Mouse (Mus musculus) hindbrain, embryonic 13.5 days (tissue): ENCODE results near the gene Fv1. TPM values are rescaled to one million over a fixed set of nuclear protein-coding genes. Genes with fewer than 3 reads are reported as not detected.
"Not testable (repeated sequence)": the region's sequence is repeated elsewhere in the genome, so short reads cannot be mapped to it uniquely, and the experiment has no call there.

ENCODE experiments used
- ATAC-seq: fragments of 200-750 bp; cut with Nextera tagmentation; 2 replicates; pipeline ENCODE4 v1.8.0; 2017; ENCODE audit warnings: moderate TSS enrichment; ENCODE audit not compliant: low FRiP score
- H3K27ac ChIP-seq: fragments of 300-500 bp; sonication (generic); 2 replicates; pipeline ENCODE4 v1.5.1; 2015; ENCODE audit warnings: inconsistent platforms, mild to moderate bottlenecking, moderate library complexity
- H3K27me3 ChIP-seq: fragments of 300-500 bp; sonication (generic); 2 replicates; pipeline ENCODE4 v1.6.1; 2015; ENCODE audit warnings: mild to moderate bottlenecking, inconsistent platforms
- H3K36me3 ChIP-seq: fragments of 300-500 bp; sonication (generic); 2 replicates; pipeline ENCODE4 v1.6.1; 2015; ENCODE audit warnings: mild to moderate bottlenecking, inconsistent platforms
- H3K4me1 ChIP-seq: fragments of 300-500 bp; sonication (generic); replicated peaks from 2 replicates; pipeline ENCODE4 v1.6.1; 2015; ENCODE audit warnings: inconsistent platforms
- H3K4me2 ChIP-seq: fragments of 300-500 bp; sonication (generic); 2 replicates; pipeline ENCODE4 v1.6.1; 2015; ENCODE audit warnings: inconsistent platforms, mild to moderate bottlenecking, moderate library complexity
- H3K4me3 ChIP-seq: fragments of 300-500 bp; sonication (generic); 2 replicates; pipeline ENCODE4 v1.5.1; 2015; ENCODE audit warnings: mild to moderate bottlenecking, inconsistent platforms
- H3K9ac ChIP-seq: fragments of 300-500 bp; sonication (generic); 2 replicates; pipeline ENCODE4 v1.6.1; 2015; ENCODE audit warnings: mild to moderate bottlenecking, inconsistent platforms
- H3K9me3 ChIP-seq: fragments of 300-500 bp; sonication (generic); 2 replicates; pipeline ENCODE4 v1.6.1; 2016; ENCODE audit warnings: inconsistent platforms
- WGBS: fragments of 180-500 bp; shearing (Covaris S2); methylation state at CpG from one replicate; pipeline ENCODE4 v1.1.7; 2015; 5-methylcytosine and 5-hydroxymethylcytosine counted together
- polyA plus RNA-seq: library from polyadenylated mRNA; unstranded; fragments of >200 nt; fragmentation: Nextera tagmentation; extraction: Ambion mirVana; gene quantifications from 2 replicates; pipeline ENCODE4 v1.2.1, GENCODE M21; 2015

The Fv1 gene
- 10.9 and 12.0 TPM in 2 replicates for polyA plus RNA-seq

- under 1% methylated on average over 30 of the region's 30 CpGs for WGBS
- ATAC-seq: peak; percentile 97
- peaks cover 41% of the 10 kb centered on the region for H3K36me3 ChIP-seq
- H3K4me1 ChIP-seq: peaks cover 26% of the 10 kb centered on the region
- peak within 1 kb of the TSS; percentile 79 for H3K4me3 ChIP-seq
- peak within 1 kb of the TSS; percentile 83 for H3K27ac ChIP-seq
- peak within 1 kb of the TSS; percentile 80 for H3K9ac ChIP-seq
- no peaks in the 10 kb centered on the region for H3K9me3 ChIP-seq
- H3K27me3 ChIP-seq: no peaks in the 10 kb centered on the region
- peak within 1 kb of the TSS; percentile 71 for H3K4me2 ChIP-seq
Measured at GRCm38 (mm10) chr4:147868450-147869031, at the start of gene Fv1, which contains the start of gene Miip. TSS of gene Fv1 (plus strand) at chr4:147868979. TSS of gene Miip (minus strand) at chr4:147868816.

GRCm38 (mm10) chr4:147819659-147820058, 49.1 kb upstream of the Fv1 start:
- not testable (repeated sequence) for H3K9ac ChIP-seq, H3K27ac ChIP-seq, H3K27me3 ChIP-seq, H3K4me3 ChIP-seq, H3K4me1 ChIP-seq, H3K4me2 ChIP-seq
- Histone ChIP-seq H3K36me3 (peaks cover 38% of the 10 kb centered on the region), H3K9me3 (peaks cover 66% of the 10 kb centered on the region)
- peak; percentile 73 for ATAC-seq
- WGBS: 85% methylated on average over 7 of the region's 7 CpGs

- ATAC-seq, H3K4me1 ChIP-seq, H3K4me3 ChIP-seq, H3K9ac ChIP-seq, H3K4me2 ChIP-seq, H3K27me3 ChIP-seq, H3K27ac ChIP-seq: not testable (repeated sequence)
- WGBS: 86% methylated on average over 3 of the region's 3 CpGs
- Histone ChIP-seq H3K36me3 (peaks cover 56% of the 10 kb centered on the region), H3K9me3 (peaks cover 79% of the 10 kb centered on the region)
Measured at GRCm38 (mm10) chr4:147821414-147821813, 47.4 kb upstream of the Fv1 start.

DNA sequence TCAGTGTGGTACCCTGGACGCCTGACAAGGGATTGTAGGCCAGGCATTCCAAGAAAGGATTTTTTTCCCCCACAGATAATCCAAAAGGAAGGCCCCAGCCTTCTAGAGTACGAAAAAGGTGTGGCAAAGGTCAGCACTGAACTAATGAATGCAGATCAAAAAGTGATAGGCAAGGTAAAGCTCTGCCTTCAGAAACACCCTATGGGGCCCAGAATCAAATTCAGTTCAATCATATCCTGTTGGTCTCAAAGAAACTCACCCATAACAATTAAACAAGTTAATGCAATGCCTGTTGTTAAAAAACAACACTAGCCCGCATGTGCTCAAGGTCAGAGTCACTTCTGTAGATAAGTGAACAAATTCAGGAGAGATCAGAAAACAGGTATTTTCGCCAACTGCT, 44.4 kb upstream of the Fv1 start:
- H3K27ac ChIP-seq: no peak overlapping the region
- no peak overlapping the region for H3K4me3 ChIP-seq
- no peak for ATAC-seq
- H3K4me1 ChIP-seq: no peaks in the 10 kb centered on the region
- no peak overlapping the region for H3K9ac ChIP-seq
- WGBS: 95% methylated on average over 4 of the region's 4 CpGs
- no peaks in the 10 kb centered on the region for H3K27me3 ChIP-seq
- no peak overlapping the region for H3K4me2 ChIP-seq
- peaks cover 86% of the 10 kb centered on the region for H3K36me3 ChIP-seq
- peaks cover 89% of the 10 kb centered on the region for H3K9me3 ChIP-seq

DNA sequence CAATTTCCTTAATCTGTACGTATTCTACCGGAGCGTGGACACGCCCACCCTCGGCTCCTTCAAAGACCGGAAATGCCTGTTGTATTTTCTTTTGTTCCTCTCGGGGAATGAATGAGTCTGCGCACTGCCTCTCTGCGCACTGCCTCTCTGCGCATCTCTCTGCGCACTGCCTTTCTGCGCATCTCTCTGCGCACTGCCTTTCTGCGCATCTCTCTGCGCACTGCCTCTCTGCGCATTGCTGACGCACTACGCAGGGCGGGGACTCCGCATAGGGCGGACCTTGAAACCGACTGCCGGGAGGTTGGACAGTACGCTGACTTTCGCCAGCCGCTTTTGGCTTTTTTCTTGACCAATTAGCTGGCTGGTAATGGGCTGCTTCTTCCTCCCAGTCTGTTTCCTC, 29.5 kb upstream of the Fv1 start:
- not testable (repeated sequence) for H3K27me3 ChIP-seq, H3K9ac ChIP-seq, H3K4me1 ChIP-seq, H3K4me2 ChIP-seq, H3K4me3 ChIP-seq, H3K27ac ChIP-seq, ATAC-seq
- H3K9me3 ChIP-seq: peaks cover 31% of the 10 kb centered on the region
- 97% methylated on average over 19 of the region's 26 CpGs for WGBS
- H3K36me3 ChIP-seq: peaks cover 38% of the 10 kb centered on the region

DNA sequence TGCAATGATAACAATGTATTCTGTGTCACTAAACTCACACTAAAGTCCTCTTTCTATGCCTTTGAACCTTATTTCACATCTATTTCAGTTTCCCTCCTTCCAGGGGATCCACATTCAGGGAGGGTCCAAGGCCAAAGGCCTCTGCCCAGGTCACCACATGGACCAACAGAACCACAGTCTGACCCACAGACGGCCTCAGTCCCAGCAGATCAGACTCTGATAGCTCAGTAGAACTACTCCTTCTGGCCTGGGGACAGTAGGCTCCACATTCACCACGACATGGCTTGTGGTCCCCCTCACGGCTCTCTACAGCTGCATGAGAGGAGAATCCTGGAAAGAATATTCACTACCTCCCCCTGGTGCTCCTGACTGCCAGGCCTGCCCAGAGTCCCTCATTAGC, 25.9 kb upstream of the Fv1 start:
- H3K27me3 ChIP-seq: no peaks in the 10 kb centered on the region
- H3K27ac ChIP-seq: no peak overlapping the region
- 94% methylated on average over 3 of the region's 3 CpGs for WGBS
- H3K4me3 ChIP-seq: 0 out of 2 replicates have a peak overlapping the region, but pooled peaks have one; percentile 4
- H3K36me3 ChIP-seq: peaks cover 52% of the 10 kb centered on the region
- H3K4me2 ChIP-seq: no peak overlapping the region
- H3K9ac ChIP-seq: no peak overlapping the region
- H3K9me3 ChIP-seq: peaks cover 28% of the 10 kb centered on the region
- no peak for ATAC-seq
- peaks cover 6% of the 10 kb centered on the region for H3K4me1 ChIP-seq

GRCm38 (mm10) chr4:147847614-147848583, 20.9 kb upstream of the Fv1 start, which contains the start of gene Zfp933:
TSS of gene Zfp933 (minus strand) at chr4:147848366.
- peaks cover 7% of the 10 kb centered on the region for H3K9me3 ChIP-seq
- peak within 1 kb of the TSS; percentile 66 for H3K4me2 ChIP-seq
- H3K4me3 ChIP-seq: peak within 1 kb of the TSS; percentile 83
- ATAC-seq: peak; percentile 91
- H3K36me3 ChIP-seq: peaks cover 26% of the 10 kb centered on the region
- WGBS: 4% methylated on average over 23 of the region's 23 CpGs
- H3K4me1 ChIP-seq: peaks cover 13% of the 10 kb centered on the region
- H3K9ac ChIP-seq: peak within 1 kb of the TSS; percentile 80
- no peaks in the 10 kb centered on the region for H3K27me3 ChIP-seq
- H3K27ac ChIP-seq: no peak within 1 kb of the TSS

DNA sequence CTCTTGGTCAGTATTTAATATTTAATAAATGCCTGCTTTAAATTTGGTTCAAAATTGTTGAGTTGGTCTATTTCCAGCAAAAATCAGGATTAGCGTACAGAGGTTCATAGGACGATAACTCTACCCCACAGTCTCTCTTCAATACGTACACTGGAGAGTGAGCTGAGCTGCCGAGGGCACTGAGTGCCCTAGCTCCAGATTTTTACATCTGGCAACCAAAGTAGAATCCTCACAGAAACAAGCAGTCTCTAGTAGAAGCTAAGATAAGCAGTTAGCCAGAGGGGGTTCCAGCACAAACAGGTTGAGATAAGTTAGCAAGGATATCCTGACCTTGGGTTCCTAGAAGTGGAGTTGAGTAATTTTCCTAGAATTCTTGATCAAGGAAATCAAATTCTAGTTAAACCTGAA, 20.2 kb upstream of the Fv1 start:
- Histone ChIP-seq H3K27me3 (no peaks in the 10 kb centered on the region), H3K4me3 (peak overlapping the region; percentile 83), H3K4me2 (peak overlapping the region; percentile 59), H3K27ac (no peak overlapping the region), H3K4me1 (peaks cover 13% of the 10 kb centered on the region), H3K36me3 (peaks cover 19% of the 10 kb centered on the region), H3K9ac (peak overlapping the region; percentile 72), H3K9me3 (peaks cover under 1% of the 10 kb centered on the region)
- ATAC-seq: peak; percentile 79
- 6% methylated on average over 4 of the region's 4 CpGs for WGBS

- no peak overlapping the region for H3K4me2 ChIP-seq
- WGBS: 79% methylated on average over 2 of the region's 2 CpGs
- H3K27ac ChIP-seq: no peak overlapping the region
- peaks cover 13% of the 10 kb centered on the region for H3K4me1 ChIP-seq
- no peaks in the 10 kb centered on the region for H3K9me3 ChIP-seq
- no peaks in the 10 kb centered on the region for H3K27me3 ChIP-seq
- ATAC-seq: no peak
- H3K36me3 ChIP-seq: no peaks in the 10 kb centered on the region; the same call in 1 of the 2 replicates
- no peak overlapping the region for H3K9ac ChIP-seq
- no peak overlapping the region for H3K4me3 ChIP-seq
Measured at GRCm38 (mm10) chr4:147850776-147851175, 18.0 kb upstream of the Fv1 start.

- 94% methylated on average over 3 of the region's 3 CpGs for WGBS
- Histone ChIP-seq H3K27me3 (no peaks in the 10 kb centered on the region), H3K36me3 (peaks cover 57% of the 10 kb centered on the region), H3K4me3 (no peak overlapping the region), H3K27ac (no peak overlapping the region), H3K4me1 (peaks cover under 1% of the 10 kb centered on the region; the same call in 1 of the 2 replicates), H3K9me3 (no peaks in the 10 kb centered on the region), H3K4me2 (no peak overlapping the region), H3K9ac (no peak overlapping the region; the same call in 1 of the 2 replicates)
- no peak for ATAC-seq
Measured at GRCm38 (mm10) chr4:147862051-147862450, 6.7 kb upstream of the Fv1 start.

- Histone ChIP-seq H3K9me3 (no peaks in the 10 kb centered on the region), H3K36me3 (peaks cover 46% of the 10 kb centered on the region), H3K4me1 (peaks cover 24% of the 10 kb centered on the region), H3K27ac (no peak overlapping the region), H3K9ac (no peak overlapping the region), H3K27me3 (no peaks in the 10 kb centered on the region), H3K4me3 (no peak overlapping the region), H3K4me2 (no peak overlapping the region)
- 96% methylated on average over 6 of the region's 6 CpGs for WGBS
- no peak for ATAC-seq
Measured at GRCm38 (mm10) chr4:147865651-147866050, 3.1 kb upstream of the Fv1 start.

DNA sequence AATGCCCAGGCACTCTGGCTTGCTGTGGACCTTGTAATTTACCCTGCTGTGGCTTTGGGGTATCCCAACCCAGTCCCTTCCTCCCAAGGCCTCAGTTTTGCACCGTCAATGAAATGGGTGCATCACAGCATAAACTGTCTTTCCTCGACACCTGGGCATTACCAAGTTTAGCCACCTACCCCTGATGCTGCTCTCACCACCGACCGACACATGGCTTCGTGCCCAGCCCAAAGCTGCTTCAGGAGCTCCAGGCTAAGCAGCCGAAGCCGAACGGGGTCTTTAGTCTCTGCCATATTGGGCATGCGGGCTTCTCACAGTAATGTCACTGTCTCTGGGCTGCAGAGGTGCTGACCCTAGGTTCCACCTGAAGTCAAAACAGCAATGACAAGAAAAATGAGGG, 2.7 kb upstream of the Fv1 start:
- Histone ChIP-seq H3K27ac (no peak overlapping the region), H3K4me1 (peaks cover 26% of the 10 kb centered on the region), H3K9ac (no peak overlapping the region), H3K36me3 (peaks cover 44% of the 10 kb centered on the region), H3K27me3 (no peaks in the 10 kb centered on the region), H3K9me3 (no peaks in the 10 kb centered on the region), H3K4me3 (no peak overlapping the region), H3K4me2 (no peak overlapping the region)
- ATAC-seq: no peak
- 97% methylated on average over 9 of the region's 9 CpGs for WGBS
